Mouse (Mus musculus): ENCODE results near the gene Ncstn. TPM values are rescaled to one million over a fixed set of nuclear protein-coding genes. Genes with fewer than 3 reads are reported as not detected.

Ncstn gene
- polyA plus RNA-seq, 1 experiment, result 77.9 TPM

DNA sequence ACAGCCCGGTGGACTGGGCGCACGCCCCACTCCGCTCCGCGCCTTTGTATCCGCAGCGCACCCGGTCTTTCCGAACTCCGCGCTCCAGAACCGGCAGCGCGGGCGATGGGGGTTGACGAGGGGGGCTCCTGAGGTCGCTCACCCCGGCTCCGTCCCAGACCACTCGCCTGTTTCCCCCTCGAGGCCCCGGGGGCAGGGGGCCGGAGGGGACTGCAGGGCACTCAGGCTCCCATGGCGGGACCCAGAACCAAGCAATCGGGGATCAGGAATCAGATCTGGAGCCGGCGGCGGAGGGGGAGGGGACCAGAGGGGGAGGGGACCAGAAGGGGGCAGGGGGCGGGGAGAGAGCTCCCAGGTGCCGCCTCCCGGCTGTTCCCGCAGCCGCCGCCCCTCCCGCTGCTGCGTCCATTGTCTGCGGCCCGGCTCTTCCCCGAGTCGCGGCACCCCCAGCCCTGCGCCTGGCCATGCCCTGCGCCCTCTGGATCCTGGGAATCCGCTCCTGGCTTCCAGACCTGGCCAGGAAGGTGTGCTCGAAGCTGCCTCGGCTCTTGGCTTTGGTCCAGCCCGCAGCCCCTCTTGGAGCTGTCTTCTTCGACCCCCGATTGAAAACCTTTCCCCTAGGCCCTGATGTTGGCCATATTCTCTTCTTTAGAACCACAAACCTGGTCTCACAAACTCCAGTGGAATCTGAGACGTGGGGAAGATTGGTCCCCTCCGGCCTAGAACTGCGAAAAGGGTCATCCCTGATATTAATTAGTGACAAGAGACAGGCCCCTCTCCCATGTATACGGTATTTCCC, 55.4 kb downstream of the Ncstn start:
- 0 out of 2 replicates have a peak, but pooled peaks have one; percentile 6 for TF ChIP-seq POLR2A (IDR thresholded peaks at IDR 0.05; ENCODE audit: control insufficient read depth, low read depth, low read length)
- no peak for TF ChIP-seq CTCF (IDR thresholded peaks at IDR 0.05; ENCODE audit: control insufficient read depth, insufficient read depth, insufficient replicate concordance, low read depth, low read length)
- Histone ChIP-seq H3K4me1 (ENCODE audit: control insufficient read depth, insufficient read depth, low read length) (peaks cover 14% of the 10 kb centered on the region), H3K27me3 (ENCODE audit: control insufficient read depth, insufficient read depth, low read length) (no peaks in the 10 kb centered on the region), H3K4me3 (ENCODE audit: control insufficient read depth, low read depth, low read length) (peak overlapping the region; percentile 89), H3K27ac (ENCODE audit: control insufficient read depth, insufficient read depth, low read depth, low read length) (no peak overlapping the region), H3K36me3 (ENCODE audit: control insufficient read depth, insufficient read depth, low read length) (no peaks in the 10 kb centered on the region)

DNA sequence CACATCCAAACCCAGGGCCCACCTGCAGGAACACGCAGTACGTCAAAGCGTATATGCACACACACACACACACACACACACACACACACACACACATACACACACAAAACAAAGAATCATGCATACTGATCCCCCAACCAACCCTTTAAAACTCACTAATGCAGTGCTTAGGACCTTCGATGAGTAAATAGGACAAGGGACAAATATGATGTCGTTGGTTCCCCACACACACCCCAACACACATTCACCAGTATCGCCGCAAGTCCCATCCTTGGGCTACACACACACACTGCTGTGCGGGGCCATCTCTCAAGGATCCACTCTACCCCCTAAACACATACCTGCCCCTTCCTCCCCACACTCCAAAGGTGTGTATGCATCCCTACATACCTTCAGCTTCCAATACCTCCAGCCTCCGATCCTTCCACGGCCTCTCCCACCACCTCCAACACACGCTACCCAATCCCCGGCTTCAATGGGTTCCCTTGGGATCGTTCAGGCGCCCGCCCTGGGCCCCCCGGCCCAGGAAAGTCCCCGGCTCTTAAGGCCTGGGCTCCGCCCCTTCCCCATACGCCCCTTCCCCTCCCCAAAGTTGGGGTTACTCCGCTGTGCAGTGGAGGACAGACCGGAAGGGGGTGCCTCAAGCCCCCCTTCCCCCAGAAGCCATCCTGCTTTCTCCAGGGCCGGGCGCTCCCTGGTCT, 56.2 kb downstream of the Ncstn start:
- Histone ChIP-seq H3K27ac (ENCODE audit: control insufficient read depth, insufficient read depth, low read depth, low read length) (no peak overlapping the region), H3K36me3 (ENCODE audit: control insufficient read depth, insufficient read depth, low read length) (no peaks in the 10 kb centered on the region), H3K4me3 (ENCODE audit: control insufficient read depth, low read depth, low read length) (peak overlapping the region; percentile 89), H3K4me1 (ENCODE audit: control insufficient read depth, insufficient read depth, low read length) (peaks cover 14% of the 10 kb centered on the region), H3K27me3 (ENCODE audit: control insufficient read depth, insufficient read depth, low read length) (no peaks in the 10 kb centered on the region)
- TF ChIP-seq POLR2A (IDR thresholded peaks at IDR 0.05; ENCODE audit: control insufficient read depth, low read depth, low read length) (no peak), CTCF (IDR thresholded peaks at IDR 0.05; ENCODE audit: control insufficient read depth, insufficient read depth, insufficient replicate concordance, low read depth, low read length) (no peak)

DNA sequence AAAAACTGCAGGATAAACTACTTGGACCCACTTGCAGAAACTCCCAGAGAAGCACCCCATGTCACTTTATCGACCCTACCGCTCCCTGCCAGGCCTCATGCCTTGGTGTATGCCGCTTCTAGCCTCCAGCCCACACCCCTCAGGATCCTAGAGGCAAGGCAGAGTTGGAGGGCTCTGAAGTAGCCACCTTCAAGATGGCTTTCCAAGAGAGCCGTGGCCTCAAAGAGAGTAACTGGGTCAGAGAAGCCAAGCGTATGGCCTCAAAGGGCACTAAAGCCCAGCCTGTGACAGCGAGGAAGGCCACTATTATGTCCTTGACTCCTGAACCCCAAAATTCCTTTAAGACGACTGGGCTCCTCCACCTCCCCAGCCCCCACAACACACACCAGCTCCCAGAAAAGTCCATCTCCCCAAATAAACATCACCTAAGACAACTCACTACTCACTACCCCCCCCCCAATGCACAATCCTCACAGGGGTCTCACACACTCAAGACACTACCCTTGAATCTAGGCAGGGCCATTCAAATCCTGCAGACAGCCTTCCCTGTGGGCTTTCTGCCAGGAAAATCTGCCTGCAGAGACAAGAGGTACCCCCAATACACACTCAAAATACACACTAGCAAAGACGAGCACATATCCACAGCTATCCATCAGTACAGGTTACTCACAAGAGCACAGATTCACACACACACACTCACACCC, 57.2 kb downstream of the Ncstn start:
- Histone ChIP-seq H3K4me1 (ENCODE audit: control insufficient read depth, insufficient read depth, low read length) (peaks cover 14% of the 10 kb centered on the region), H3K4me3 (ENCODE audit: control insufficient read depth, low read depth, low read length) (no peak overlapping the region), H3K36me3 (ENCODE audit: control insufficient read depth, insufficient read depth, low read length) (no peaks in the 10 kb centered on the region), H3K27me3 (ENCODE audit: control insufficient read depth, insufficient read depth, low read length) (no peaks in the 10 kb centered on the region), H3K27ac (ENCODE audit: control insufficient read depth, insufficient read depth, low read depth, low read length) (no peak overlapping the region)
- no peak for TF ChIP-seq POLR2A (IDR thresholded peaks at IDR 0.05; ENCODE audit: control insufficient read depth, low read depth, low read length)

DNA sequence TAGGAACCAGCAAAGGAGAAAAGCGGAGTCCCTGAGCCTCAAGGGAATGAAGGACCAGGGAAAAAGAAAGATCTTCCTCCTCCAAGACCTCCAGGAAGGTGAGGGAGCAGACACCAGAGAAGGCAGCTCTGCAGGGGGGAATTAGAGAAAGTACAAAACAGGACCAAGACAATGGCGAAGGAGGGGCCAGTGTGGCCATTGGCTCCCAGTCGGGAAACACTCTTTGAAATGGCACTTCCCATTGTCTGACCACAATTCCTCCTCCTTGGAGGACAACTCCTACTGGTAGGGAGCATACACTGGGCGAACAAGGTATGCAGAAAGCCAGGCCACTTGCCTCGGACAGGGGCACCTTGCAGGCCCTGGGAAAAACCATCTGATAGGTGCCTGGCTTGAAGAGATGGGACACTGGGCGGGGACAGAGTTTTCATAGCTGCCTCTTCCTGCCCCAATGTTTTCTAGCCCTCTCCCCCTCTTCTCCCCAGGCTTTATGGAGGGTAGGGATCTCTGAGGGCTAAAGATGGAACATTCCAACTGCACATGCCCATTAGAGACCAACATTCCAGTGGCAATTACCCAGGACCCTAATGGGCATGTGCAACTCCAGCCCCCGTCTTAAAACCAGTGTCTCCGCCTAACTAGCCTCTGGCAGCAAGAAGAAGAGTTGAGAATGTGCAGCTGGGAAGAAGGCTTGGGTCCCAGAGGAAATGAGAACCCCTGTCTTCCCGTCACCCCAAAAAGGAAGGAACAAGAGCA, 58.3 kb downstream of the Ncstn start:
- Histone ChIP-seq H3K4me1 (ENCODE audit: control insufficient read depth, insufficient read depth, low read length) (peaks cover 14% of the 10 kb centered on the region), H3K27ac (ENCODE audit: control insufficient read depth, insufficient read depth, low read depth, low read length) (no peak overlapping the region)

DNA sequence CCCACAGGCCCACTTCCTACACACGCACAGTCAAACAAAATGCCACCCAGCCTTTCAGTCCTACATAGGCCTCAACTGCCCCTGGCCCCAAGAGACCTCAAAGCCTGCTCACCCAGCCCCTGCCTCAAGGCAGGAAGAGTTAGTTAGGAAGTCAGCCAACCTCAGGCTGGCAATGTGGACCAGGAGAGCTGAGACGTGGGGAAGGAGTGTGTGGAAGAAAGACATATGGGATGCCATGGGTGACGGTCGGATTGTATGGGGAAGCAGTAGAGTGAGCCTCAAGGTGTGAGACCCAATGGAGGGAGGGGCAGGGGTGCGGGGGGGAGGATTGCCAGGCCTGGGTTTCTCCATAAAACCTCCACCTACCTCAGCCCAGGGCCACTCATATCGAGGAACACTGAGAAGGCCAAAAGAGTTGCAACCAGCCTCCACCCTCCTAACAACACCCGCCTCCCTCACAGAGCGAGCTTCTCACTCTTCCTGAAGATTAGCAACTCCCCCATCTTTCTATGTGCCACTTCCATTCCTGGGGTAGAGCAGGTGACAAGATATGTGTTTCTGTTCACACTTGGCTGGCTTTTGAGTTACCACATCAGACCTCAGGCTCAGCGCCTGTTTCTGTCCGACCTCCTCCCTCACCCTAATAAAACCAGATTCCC, 62.6 kb downstream of the Ncstn start:
- no peak overlapping the region for H3K27ac ChIP-seq (ENCODE audit: control insufficient read depth, insufficient read depth, low read depth, low read length)
- H3K4me3 ChIP-seq (ENCODE audit: control insufficient read depth, low read depth, low read length), result no peak overlapping the region
- no peaks in the 10 kb centered on the region for H3K27me3 ChIP-seq (ENCODE audit: control insufficient read depth, insufficient read depth, low read length)
- H3K4me1 ChIP-seq (ENCODE audit: control insufficient read depth, insufficient read depth, low read length), result peaks cover 9% of the 10 kb centered on the region
- H3K36me3 ChIP-seq (ENCODE audit: control insufficient read depth, insufficient read depth, low read length), result no peaks in the 10 kb centered on the region
- TF ChIP-seq CTCF (IDR thresholded peaks at IDR 0.05; ENCODE audit: control insufficient read depth, insufficient read depth, insufficient replicate concordance, low read depth, low read length) (no peak), POLR2A (IDR thresholded peaks at IDR 0.05; ENCODE audit: control insufficient read depth, low read depth, low read length) (no peak)

More for the DNA sequence above, 58.3 kb downstream of the Ncstn start:
- Histone ChIP-seq H3K36me3 (ENCODE audit: control insufficient read depth, insufficient read depth, low read length) (no peaks in the 10 kb centered on the region), H3K4me3 (ENCODE audit: control insufficient read depth, low read depth, low read length) (no peak overlapping the region), H3K27me3 (ENCODE audit: control insufficient read depth, insufficient read depth, low read length) (no peaks in the 10 kb centered on the region)
- TF ChIP-seq POLR2A (IDR thresholded peaks at IDR 0.05; ENCODE audit: control insufficient read depth, low read depth, low read length), result no peak
- TF ChIP-seq CTCF (IDR thresholded peaks at IDR 0.05; ENCODE audit: control insufficient read depth, insufficient read depth, insufficient replicate concordance, low read depth, low read length), result no peak

DNA sequence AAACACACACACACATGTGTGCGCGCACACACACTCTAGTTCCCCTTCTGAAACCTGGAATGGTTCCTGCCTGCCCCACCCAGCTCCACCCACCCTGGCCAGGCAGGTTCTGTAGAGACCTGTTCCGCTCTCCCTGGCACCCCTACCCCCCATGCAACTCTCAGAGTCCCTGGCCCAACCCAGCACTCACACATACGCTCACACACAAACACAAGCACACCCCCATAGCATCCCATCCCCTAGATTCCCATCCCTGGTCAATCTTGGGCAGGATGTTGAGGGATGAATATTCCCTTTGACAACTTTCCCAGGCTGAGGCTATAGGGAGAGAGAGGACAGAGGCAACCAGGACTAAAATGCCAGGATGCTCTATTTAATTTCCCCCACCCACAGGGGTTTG, 63.3 kb downstream of the Ncstn start:
- H3K4me3 ChIP-seq (ENCODE audit: control insufficient read depth, low read depth, low read length), result no peak overlapping the region
- no peaks in the 10 kb centered on the region for H3K27me3 ChIP-seq (ENCODE audit: control insufficient read depth, insufficient read depth, low read length)
- H3K36me3 ChIP-seq (ENCODE audit: control insufficient read depth, insufficient read depth, low read length), result no peaks in the 10 kb centered on the region
- TF ChIP-seq POLR2A (IDR thresholded peaks at IDR 0.05; ENCODE audit: control insufficient read depth, low read depth, low read length) (no peak), CTCF (IDR thresholded peaks at IDR 0.05; ENCODE audit: control insufficient read depth, insufficient read depth, insufficient replicate concordance, low read depth, low read length) (no peak)
- H3K4me1 ChIP-seq (ENCODE audit: control insufficient read depth, insufficient read depth, low read length), result peaks cover 9% of the 10 kb centered on the region
- H3K27ac ChIP-seq (ENCODE audit: control insufficient read depth, insufficient read depth, low read depth, low read length), result no peak overlapping the region

Measured in testis, adult 2 months (tissue).